Mouse (Mus musculus) midbrain, postnatal 0 days (tissue): ENCODE measurements around the gene Lrrc8c. TPM values are rescaled to one million over a fixed set of nuclear protein-coding genes. Genes with fewer than 3 reads are reported as not detected.

Experiments
- ATAC-seq: fragments of 200-750 bp; cut with Nextera tagmentation; 2 replicates; pipeline ENCODE4 v1.8.0; 2017; ENCODE audit warnings: moderate number of reproducible peaks, mild to moderate bottlenecking, moderate TSS enrichment, moderate library complexity; ENCODE audit not compliant: low FRiP score
- DNase-seq: peaks from one replicate; pipeline ENCODE4 v3.0.0-alpha.2; 2015; ENCODE audit warnings: low spot score
- H3K27ac ChIP-seq: fragments of 300-500 bp; sonication (generic); 2 replicates; pipeline ENCODE4 v1.5.1; 2014; ENCODE audit warnings: low read depth, mild to moderate bottlenecking, low read length, mixed read lengths
- H3K27me3 ChIP-seq: fragments of 300-500 bp; sonication (generic); 2 replicates; pipeline ENCODE4 v1.6.1; 2014; ENCODE audit warnings: low read length, control low read depth, mixed read lengths; ENCODE audit not compliant: insufficient read depth
- H3K36me3 ChIP-seq: fragments of 300-500 bp; sonication (generic); 2 replicates; pipeline ENCODE4 v1.6.1; 2014; ENCODE audit warnings: low read length, control low read depth, mixed read lengths; ENCODE audit not compliant: insufficient read depth
- H3K4me1 ChIP-seq: fragments of 300-500 bp; sonication (generic); 2 replicates; pipeline ENCODE4 v1.6.1; 2014; ENCODE audit warnings: mild to moderate bottlenecking, control low read depth, antibody characterized with exemption, low read length, mixed read lengths; ENCODE audit not compliant: insufficient read depth
- H3K4me2 ChIP-seq: fragments of 300-500 bp; sonication (generic); 2 replicates; pipeline ENCODE4 v1.6.1; 2014; ENCODE audit warnings: low read depth, mild to moderate bottlenecking, low read length, mixed read lengths; ENCODE audit not compliant: poor library complexity, severe bottlenecking
- H3K4me3 ChIP-seq: fragments of 300-500 bp; sonication (generic); 2 replicates; pipeline ENCODE4 v1.5.1; 2014; ENCODE audit warnings: low read depth, mild to moderate bottlenecking, low read length, moderate library complexity
- H3K9ac ChIP-seq: fragments of 300-500 bp; sonication (generic); replicated peaks from 2 replicates; pipeline ENCODE4 v1.6.1; 2014; ENCODE audit warnings: mild to moderate bottlenecking, low read length, moderate library complexity, mixed read lengths; ENCODE audit not compliant: poor library complexity, severe bottlenecking
- H3K9me3 ChIP-seq: fragments of 300-500 bp; sonication (generic); 2 replicates; pipeline ENCODE4 v1.6.1; 2016; ENCODE audit warnings: low read length, control low read depth
- CTCF ChIP-seq: IDR thresholded peaks from 2 replicates; pipeline ENCODE4 v1.5.1; 2016; ENCODE audit warnings: antibody characterized with exemption, mild to moderate bottlenecking
- WGBS: fragments of 180-500 bp; shearing (Covaris S2); extraction: QIAGEN DNeasy Blood & Tissue Kit; methylation state at CpG from one replicate; pipeline ENCODE4 v1.1.7; 2014; 5-methylcytosine and 5-hydroxymethylcytosine counted together
- polyA plus RNA-seq: library from polyadenylated mRNA; unstranded; fragments of >200 nt; fragmentation: Nextera tagmentation; extraction: Ambion mirVana; gene quantifications from 2 replicates; pipeline ENCODE4 v1.2.1, GENCODE M21; 2015
- total RNA-seq: library from RNA; depleted of rRNA; stranded (reverse); fragments of >200 nt; gene quantifications from 2 replicates; pipeline ENCODE4 v1.2.3, GENCODE M21; 2014

Lrrc8c gene
- total and polyA plus RNA-seq, 2 experiments from 2014 or later = 11.6 to 14.7 TPM

GRCm38 (mm10) chr5:105493377-105493776 lies 25.8 kb upstream of the Lrrc8c start:
- WGBS = 63% methylated on average over 7 of the region's 7 CpGs
- DNase-seq (no peak), ATAC-seq (no peak)
- Histone ChIP-seq H3K36me3 (no peaks in the 10 kb centered on the region), H3K4me1 (peaks cover 18% of the 10 kb centered on the region; the same call in 1 of the 2 replicates), H3K9ac (no peak overlapping the region), H3K9me3 (no peaks in the 10 kb centered on the region), H3K4me2 (no peak overlapping the region), H3K4me3 (no peak overlapping the region), H3K27me3 (no peaks in the 10 kb centered on the region), H3K27ac (0 out of 2 replicates have a peak overlapping the region, but pooled peaks have one; percentile 20)
- no peak for TF ChIP-seq CTCF

- Histone ChIP-seq H3K36me3 (no peaks in the 10 kb centered on the region), H3K4me2 (no peak overlapping the region), H3K27ac (no peak overlapping the region; the same call in 1 of the 2 replicates), H3K9me3 (no peaks in the 10 kb centered on the region), H3K9ac (no peak overlapping the region), H3K27me3 (no peaks in the 10 kb centered on the region), H3K4me1 (peaks cover 18% of the 10 kb centered on the region; the same call in 1 of the 2 replicates), H3K4me3 (no peak overlapping the region)
- no peak for ATAC-seq
- peak; percentile 56 for TF ChIP-seq CTCF
- DNase-seq = no peak
- 21% methylated on average over 10 of the region's 10 CpGs for WGBS
Measured at GRCm38 (mm10) chr5:105494246-105494917, 24.8 kb upstream of the Lrrc8c start.

- Histone ChIP-seq H3K9ac (peak overlapping the region; percentile 20; the same call in 1 of the 2 replicates), H3K36me3 (no peaks in the 10 kb centered on the region), H3K27me3 (no peaks in the 10 kb centered on the region), H3K4me2 (peak overlapping the region; percentile 44), H3K27ac (no peak overlapping the region), H3K4me3 (peak overlapping the region; percentile 19; the same call in 1 of the 2 replicates), H3K4me1 (peaks cover 18% of the 10 kb centered on the region; the same call in 1 of the 2 replicates), H3K9me3 (no peaks in the 10 kb centered on the region)
- DNase-seq (peak; percentile 75), ATAC-seq (peak; percentile 75)
- WGBS = 5% methylated on average over 23 of the region's 24 CpGs
- TF ChIP-seq CTCF = peak; percentile 61
Measured at GRCm38 (mm10) chr5:105494918-105495901, 24.0 kb upstream of the Lrrc8c start.

- Histone ChIP-seq H3K27me3 (no peaks in the 10 kb centered on the region), H3K4me1 (peaks cover 18% of the 10 kb centered on the region; the same call in 1 of the 2 replicates), H3K36me3 (no peaks in the 10 kb centered on the region), H3K9me3 (no peaks in the 10 kb centered on the region), H3K9ac (no peak overlapping the region), H3K4me3 (no peak overlapping the region), H3K4me2 (no peak overlapping the region), H3K27ac (no peak overlapping the region)
- no peak for TF ChIP-seq CTCF
- DNase-seq = no peak
- WGBS = 85% methylated on average over 4 of the region's 4 CpGs
- ATAC-seq = no peak
Measured at GRCm38 (mm10) chr5:105496133-105496532, 23.1 kb upstream of the Lrrc8c start.

GRCm38 (mm10) chr5:105496586-105496985 lies 22.6 kb upstream of the Lrrc8c start:
- H3K4me1 ChIP-seq = peaks cover 18% of the 10 kb centered on the region; the same call in 1 of the 2 replicates
- no peak overlapping the region for H3K4me2 ChIP-seq
- H3K9me3 ChIP-seq = no peaks in the 10 kb centered on the region
- no peak for TF ChIP-seq CTCF
- DNase-seq (no peak), ATAC-seq (no peak)
- H3K36me3 ChIP-seq = no peaks in the 10 kb centered on the region
- 77% methylated on average over 7 of the region's 7 CpGs for WGBS
- H3K27me3 ChIP-seq = no peaks in the 10 kb centered on the region
- no peak overlapping the region for H3K4me3 ChIP-seq
- H3K9ac ChIP-seq = no peak overlapping the region
- no peak overlapping the region for H3K27ac ChIP-seq
